Mouse (Mus musculus) ES-Bruce4 (cell line): ENCODE measurements at regions not wholly inside any gene's neighbourhood (a gene's known extent, or its start where the extent isn't known, plus 50 kb on each side); places are given as distances from the start of the nearest gene placed in this dataset.

Experiments
- CTCF ChIP-seq: IDR thresholded peaks from one replicate; pipeline ENCODE4 v1.8.1; 2011; ENCODE audit warnings: low read depth, low read length
- POLR2A ChIP-seq: IDR thresholded peaks from one replicate; pipeline ENCODE4 v1.8.1; 2011; ENCODE audit warnings: low read length; ENCODE audit not compliant: insufficient read depth

DNA sequence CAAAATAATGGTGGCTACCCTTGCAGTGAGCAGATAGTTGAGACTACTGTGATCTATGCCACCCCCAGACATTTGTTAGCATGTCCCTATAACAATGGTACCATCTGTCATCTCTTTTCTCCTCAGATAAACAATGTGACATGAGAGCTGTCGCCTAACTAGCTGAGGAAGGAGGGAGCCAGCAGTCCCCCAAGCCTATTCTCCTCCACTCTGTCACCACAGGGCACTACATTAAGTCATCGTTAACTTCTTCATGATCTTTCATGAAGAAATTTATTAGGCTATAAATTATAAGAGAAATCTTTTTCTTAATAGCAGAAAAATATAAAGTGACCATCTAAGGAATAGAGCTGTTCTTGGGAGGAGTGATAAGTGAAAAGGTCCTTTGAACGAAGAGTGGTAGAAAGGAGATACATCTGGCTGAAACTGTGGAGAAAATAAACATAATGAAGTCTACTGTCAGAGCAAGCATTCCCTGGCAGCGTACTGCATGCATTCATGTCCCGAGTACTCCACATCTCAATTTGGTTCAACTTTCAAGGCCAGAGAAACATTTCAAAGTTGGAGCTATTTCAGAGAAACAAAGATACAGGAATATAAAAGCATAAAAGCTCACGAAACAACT, 192.0 kb upstream of the Dio2 start:
- TF ChIP-seq CTCF (no peak), POLR2A (no peak)
